15 mouse cellular contexts compared by ENCODE assay signal in the genomic region with DNA sequence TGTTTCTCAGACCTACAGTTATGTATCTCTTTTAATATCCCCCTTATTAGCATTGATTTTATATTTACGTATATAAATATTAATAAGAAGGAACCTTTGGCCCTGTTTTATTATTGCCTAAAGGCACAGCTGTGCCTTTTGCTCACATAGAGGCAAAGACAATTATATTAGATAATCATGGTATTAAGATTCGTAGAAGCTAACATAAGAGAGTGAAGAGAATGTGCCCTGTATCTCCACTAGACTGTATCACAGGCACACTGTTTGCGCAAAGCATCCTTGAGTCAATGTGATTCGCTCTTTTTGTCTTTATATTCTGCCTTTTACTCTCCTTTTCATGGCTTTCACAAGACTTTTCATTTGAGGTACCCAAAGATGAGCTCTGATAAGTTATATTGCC.
"Had no signal": no experiment of that assay in that cellular context is flagged by ENCODE, and none has a peak within 500 bp of the region (broad histone marks: within the 10 kb centered on the region; RNA-seq: fewer than 3 reads in every experiment).

No protein-coding gene starts in this region.

- DNase-seq: retina, postnatal 1 day; right cerebral cortex, adult 18-20 months; right cerebral cortex, postnatal 14 days; right cerebral cortex, postnatal 25 days; right cerebral cortex, postnatal 4 days; spleen, adult 18-20 months; thymus, adult 18-20 months; thymus, adult 2 months; thymus, postnatal 14 days; thymus, postnatal 25 days; thymus, postnatal 36 days; thymus, postnatal 4 days had no signal

- H3K4me2 ChIP-seq: neural tube, embryonic 15.5 days; stomach, embryonic 15.5 days had no signal

- H3K9me3 ChIP-seq: neural tube, embryonic 15.5 days; stomach, embryonic 15.5 days had no signal

- H3K9ac ChIP-seq: neural tube, embryonic 15.5 days; stomach, embryonic 15.5 days had no signal

- H3K36me3 ChIP-seq: neural tube, embryonic 15.5 days; stomach, embryonic 15.5 days had no signal

- H3K4me1 ChIP-seq: neural tube, embryonic 15.5 days; stomach, embryonic 15.5 days had no signal

- H3K27ac ChIP-seq: neural tube, embryonic 15.5 days; stomach, embryonic 15.5 days; stomach, postnatal 0 days had no signal

- H3K27me3 ChIP-seq: neural tube, embryonic 15.5 days; stomach, embryonic 15.5 days had no signal

- H3K4me3 ChIP-seq: neural tube, embryonic 15.5 days; stomach, embryonic 15.5 days had no signal
